Mouse (Mus musculus): ENCODE results near the gene Eif3l. TPM values are rescaled to one million over a fixed set of nuclear protein-coding genes. Genes with fewer than 3 reads are reported as not detected.
A peak's percentile ranks its signal among the peaks of the same experiment; 100 is the strongest.
"Not testable (repeated sequence)": the region's sequence is repeated elsewhere in the genome, so short reads cannot be mapped to it uniquely, and the experiment has no call there.

Eif3l gene
- total and polyA plus RNA-seq, 2 experiments from 2014 or later, result 179 to 218 TPM

DNA sequence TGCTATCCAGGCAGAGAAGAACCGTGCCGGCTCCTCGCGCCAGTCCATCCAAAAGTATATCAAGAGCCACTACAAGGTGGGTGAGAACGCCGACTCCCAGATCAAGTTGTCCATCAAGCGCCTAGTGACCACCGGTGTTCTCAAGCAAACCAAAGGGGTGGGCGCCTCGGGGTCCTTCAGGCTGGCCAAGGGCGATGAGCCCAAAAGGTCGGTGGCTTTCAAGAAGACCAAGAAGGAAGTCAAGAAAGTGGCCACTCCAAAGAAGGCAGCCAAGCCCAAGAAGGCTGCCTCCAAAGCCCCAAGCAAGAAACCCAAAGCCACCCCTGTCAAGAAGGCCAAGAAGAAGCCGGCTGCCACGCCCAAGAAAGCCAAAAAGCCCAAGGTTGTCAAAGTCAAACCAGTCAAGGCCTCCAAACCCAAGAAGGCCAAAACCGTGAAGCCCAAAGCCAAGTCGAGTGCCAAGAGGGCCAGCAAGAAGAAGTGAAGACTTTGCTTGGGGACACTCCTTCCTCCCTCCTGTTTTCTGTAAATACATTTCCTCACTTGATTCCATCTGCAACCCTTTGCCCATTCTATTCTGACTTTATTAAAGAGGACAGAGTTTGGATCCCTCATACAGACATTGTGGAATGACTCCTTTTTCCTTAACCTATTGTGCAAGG lies 46.0 kb upstream of the Eif3l start:
- peaks cover 32% of the 10 kb centered on the region for H3K4me1 ChIP-seq (ENCODE audit: insufficient read depth)
- H3K4me2 ChIP-seq (ENCODE audit: low read depth), result peak overlapping the region; percentile 98
- no peaks in the 10 kb centered on the region for H3K36me3 ChIP-seq (ENCODE audit: insufficient read depth)
- H3K9me3 ChIP-seq (ENCODE audit: low read length), result no peaks in the 10 kb centered on the region
- no peaks in the 10 kb centered on the region for H3K27me3 ChIP-seq (ENCODE audit: insufficient read depth, low read length)
- no peak for TF ChIP-seq CTCF (IDR thresholded peaks at IDR 0.05; ENCODE audit: low read depth)
- WGBS, result 27% methylated on average over 16 of the region's 16 CpGs
- H3K27ac ChIP-seq (ENCODE audit: low read depth, low read length), result peak overlapping the region; percentile 90
- H3K9ac ChIP-seq, result peak overlapping the region; percentile 94
- no peak for ATAC-seq
- no peak for DNase-seq
- H3K4me3 ChIP-seq (ENCODE audit: low read depth, low read length), result peak overlapping the region; percentile 63

GRCm38 (mm10) chr15:79029519-79030241 lies 45.3 kb upstream of the Eif3l start:
- H3K27me3 ChIP-seq (ENCODE audit: insufficient read depth, low read length), result no peaks in the 10 kb centered on the region
- H3K4me1 ChIP-seq (ENCODE audit: insufficient read depth), result peaks cover 32% of the 10 kb centered on the region
- TF ChIP-seq CTCF (IDR thresholded peaks at IDR 0.05; ENCODE audit: low read depth), result no peak
- H3K27ac ChIP-seq (ENCODE audit: low read depth, low read length), result no peak overlapping the region
- no peak for ATAC-seq
- DNase-seq, result no peak
- WGBS, result 5% methylated on average over 11 of the region's 11 CpGs
- peak overlapping the region; percentile 94 for H3K9ac ChIP-seq
- H3K9me3 ChIP-seq (ENCODE audit: low read length), result no peaks in the 10 kb centered on the region
- peak overlapping the region; percentile 98 for H3K4me2 ChIP-seq (ENCODE audit: low read depth)
- H3K36me3 ChIP-seq (ENCODE audit: insufficient read depth), result no peaks in the 10 kb centered on the region
- H3K4me3 ChIP-seq (ENCODE audit: low read depth, low read length), result peak overlapping the region; percentile 63

GRCm38 (mm10) chr15:79030551-79031435 lies 44.2 kb upstream of the Eif3l start:
- ATAC-seq, result peak; percentile 79
- no peak for TF ChIP-seq CTCF (IDR thresholded peaks at IDR 0.05; ENCODE audit: low read depth)
- Histone ChIP-seq H3K9me3 (ENCODE audit: low read length) (no peaks in the 10 kb centered on the region), H3K4me3 (ENCODE audit: low read depth, low read length) (peak overlapping the region; percentile 63), H3K36me3 (ENCODE audit: insufficient read depth) (0 out of 2 replicates have a peak, but pooled peaks cover 4% of the 10 kb centered on the region), H3K27ac (ENCODE audit: low read depth, low read length) (peak overlapping the region; percentile 45; the same call in 1 of the 2 replicates), H3K9ac (peak overlapping the region; percentile 94), H3K27me3 (ENCODE audit: insufficient read depth, low read length) (no peaks in the 10 kb centered on the region), H3K4me2 (ENCODE audit: low read depth) (peak overlapping the region; percentile 98), H3K4me1 (ENCODE audit: insufficient read depth) (peaks cover 28% of the 10 kb centered on the region)
- DNase-seq, result peak; percentile 90
- 2% methylated on average over 52 of the region's 52 CpGs for WGBS

- peaks cover 23% of the 10 kb centered on the region for H3K4me1 ChIP-seq (ENCODE audit: insufficient read depth)
- not testable (repeated sequence) for H3K4me3 ChIP-seq (ENCODE audit: low read depth, low read length); H3K9ac ChIP-seq; DNase-seq; H3K36me3 ChIP-seq (ENCODE audit: insufficient read depth); H3K9me3 ChIP-seq (ENCODE audit: low read length); H3K27ac ChIP-seq (ENCODE audit: low read depth, low read length); H3K27me3 ChIP-seq (ENCODE audit: insufficient read depth, low read length); ATAC-seq
- WGBS, result 89% methylated on average over 5 of the region's 5 CpGs
- H3K4me2 ChIP-seq (ENCODE audit: low read depth), result peak overlapping the region; percentile 98; the same call in 1 of the 2 replicates
These were observed 43.1 kb upstream of the Eif3l start for GRCm38 (mm10) chr15:79031908-79032307.

DNA sequence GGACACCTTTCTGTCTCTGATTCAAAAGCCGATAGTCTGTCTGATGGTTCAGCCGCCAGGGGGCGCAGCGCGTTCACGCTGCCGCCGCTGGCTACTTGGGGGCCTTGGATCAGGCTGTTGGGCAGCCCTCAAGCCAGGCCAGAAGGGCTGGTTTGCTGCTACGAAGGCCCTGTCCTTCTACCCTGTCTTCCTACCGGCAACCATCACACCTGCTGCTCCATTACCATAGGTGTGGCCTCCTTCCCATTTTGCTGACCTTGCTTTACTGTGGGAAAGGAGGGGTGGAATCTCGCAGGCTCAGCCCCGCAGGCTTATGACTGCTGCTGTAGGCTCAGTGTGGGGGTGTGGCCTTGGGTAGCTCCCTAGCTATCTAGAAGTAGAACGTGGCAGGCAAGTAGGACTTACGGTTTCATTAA lies 37.1 kb upstream of the Eif3l start:
- DNase-seq, result peak; percentile 70
- ATAC-seq, result no peak
- WGBS, result 16% methylated on average over 14 of the region's 14 CpGs

GRCm38 (mm10) chr15:79038331-79038730 lies 36.6 kb upstream of the Eif3l start:
- TF ChIP-seq CTCF (IDR thresholded peaks at IDR 0.05; ENCODE audit: low read depth), result no peak
- Histone ChIP-seq H3K4me2 (ENCODE audit: low read depth) (no peak overlapping the region), H3K9me3 (ENCODE audit: low read length) (no peaks in the 10 kb centered on the region), H3K9ac (no peak overlapping the region), H3K36me3 (ENCODE audit: insufficient read depth) (0 out of 2 replicates have a peak, but pooled peaks cover 4% of the 10 kb centered on the region), H3K4me3 (ENCODE audit: low read depth, low read length) (no peak overlapping the region), H3K4me1 (ENCODE audit: insufficient read depth) (peaks cover 6% of the 10 kb centered on the region; the same call in 1 of the 2 replicates), H3K27me3 (ENCODE audit: insufficient read depth, low read length) (peaks cover 18% of the 10 kb centered on the region), H3K27ac (ENCODE audit: low read depth, low read length) (no peak overlapping the region)
- DNase-seq (no peak), ATAC-seq (no peak)
- 70% methylated on average over 10 of the region's 10 CpGs for WGBS

More for the DNA sequence above, 37.1 kb upstream of the Eif3l start:
- Histone ChIP-seq H3K4me1 (ENCODE audit: insufficient read depth) (peaks cover 3% of the 10 kb centered on the region; the same call in 1 of the 2 replicates), H3K36me3 (ENCODE audit: insufficient read depth) (0 out of 2 replicates have a peak, but pooled peaks cover 4% of the 10 kb centered on the region), H3K9me3 (ENCODE audit: low read length) (no peaks in the 10 kb centered on the region), H3K4me2 (ENCODE audit: low read depth) (no peak overlapping the region), H3K9ac (no peak overlapping the region), H3K27ac (ENCODE audit: low read depth, low read length) (no peak overlapping the region), H3K4me3 (ENCODE audit: low read depth, low read length) (no peak overlapping the region), H3K27me3 (ENCODE audit: insufficient read depth, low read length) (peaks cover 18% of the 10 kb centered on the region)
- TF ChIP-seq CTCF (IDR thresholded peaks at IDR 0.05; ENCODE audit: low read depth), result peak; percentile 82
